Mouse (Mus musculus) midbrain, embryonic 16.5 days (tissue): ENCODE data around the gene Glra4. TPM values are rescaled to one million over a fixed set of nuclear protein-coding genes. Genes with fewer than 3 reads are reported as not detected.

Source experiments
- polyA plus RNA-seq: library from polyadenylated mRNA; unstranded; fragments of >200 nt; fragmentation: Nextera tagmentation; extraction: Ambion mirVana; gene quantifications from 2 replicates; pipeline ENCODE4 v1.2.1, GENCODE M21; 2015

The Glra4 gene
- polyA plus RNA-seq, 1 experiment from 2014 or later = not detected

Other genes with a start within 250 kb of the Glra4 start
- gene Kir3dl2, start 236.1 kb downstream of the Glra4 start, polyA plus RNA-seq = 0.62 TPM in 2 replicates
- gene Tceal3, start 189.3 kb downstream of the Glra4 start, polyA plus RNA-seq = 106 and 114 TPM in 2 replicates
- gene Tceal1, start 72.2 kb downstream of the Glra4 start, polyA plus RNA-seq = 25.0 and 29.3 TPM in 2 replicates
- gene Morf4l2, start 36.5 kb downstream of the Glra4 start, polyA plus RNA-seq = 612 and 639 TPM in 2 replicates
- gene Plp1, start 42.5 kb upstream of the Glra4 start, polyA plus RNA-seq = 13.5 and 17.5 TPM in 2 replicates
- 29.6 and 29.9 TPM in 2 replicates for gene Rab9b, start 88.6 kb upstream of the Glra4 start, polyA plus RNA-seq
- not detected in 2 replicates for gene H2bfm, start 147.2 kb upstream of the Glra4 start, polyA plus RNA-seq
- 80.7 and 96.3 TPM in 2 replicates for gene Tmsb15b2, start 195.4 kb upstream of the Glra4 start, polyA plus RNA-seq
- 6.3 and 7.0 TPM in 2 replicates for gene Tmsb15l, start 196.7 kb upstream of the Glra4 start, polyA plus RNA-seq
- gene Tmsb15b1, start 196.7 kb upstream of the Glra4 start, polyA plus RNA-seq = 28.5 and 30.3 TPM in 2 replicates
- gene Zcchc18, start 213.0 kb upstream of the Glra4 start, polyA plus RNA-seq = 473 and 553 TPM in 2 replicates